Mouse (Mus musculus): ENCODE results near the gene Cd44.

DNA sequence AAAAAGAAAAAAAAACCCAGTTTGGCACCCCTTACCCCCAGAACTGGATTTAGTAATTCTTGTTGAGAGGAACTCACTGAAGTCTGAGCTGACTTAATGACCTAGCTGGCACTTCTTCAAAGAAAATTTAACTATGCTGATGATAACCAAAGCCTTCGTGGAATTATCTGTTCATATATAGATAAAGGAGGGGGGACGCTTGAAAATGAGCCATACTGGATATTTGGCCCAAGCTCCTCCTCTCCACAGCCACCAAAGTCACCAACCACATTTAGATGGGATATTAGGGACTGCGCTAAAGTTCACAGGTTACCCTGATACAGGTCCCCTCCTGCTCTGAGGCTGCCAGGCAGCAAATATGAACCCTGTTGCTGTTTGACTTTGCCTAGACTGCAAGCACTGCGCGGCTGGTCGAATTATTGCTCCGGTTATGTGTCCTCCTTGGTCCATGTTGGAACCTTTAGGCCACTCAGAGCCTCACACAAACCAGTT is 1.2 kb downstream of the Cd44 start:
- no peak for TF ChIP-seq CTCF (IDR thresholded peaks at IDR 0.05; ENCODE audit: borderline replicate concordance, control insufficient read depth, extremely low read depth, insufficient read depth, low read length, poor library complexity)
- TF ChIP-seq POLR2A (IDR thresholded peaks at IDR 0.05; ENCODE audit: control insufficient read depth, extremely low read depth, insufficient read depth, low read length, poor library complexity) = no peak

Data from thymus, adult 2 months (tissue).